Mouse (Mus musculus) neural tube, embryonic 15.5 days (tissue): ENCODE measurements around the gene Gm1113. TPM values are rescaled to one million over a fixed set of nuclear protein-coding genes. Genes with fewer than 3 reads are reported as not detected.

Experiments used
- ATAC-seq: fragments of 200-750 bp; cut with Nextera tagmentation; 2 replicates; pipeline ENCODE4 v1.8.0; 2017; ENCODE audit warnings: mild to moderate bottlenecking, moderate TSS enrichment, moderate library complexity; ENCODE audit not compliant: low FRiP score
- H3K27ac ChIP-seq: fragments of 300-500 bp; sonication (generic); replicated peaks from 2 replicates; pipeline ENCODE4 v1.5.1; 2015; ENCODE audit warnings: mild to moderate bottlenecking, inconsistent platforms
- H3K27me3 ChIP-seq: fragments of 300-500 bp; sonication (generic); replicated peaks from 2 replicates; pipeline ENCODE4 v1.6.1; 2015; ENCODE audit warnings: inconsistent platforms
- H3K36me3 ChIP-seq: fragments of 300-500 bp; sonication (generic); 2 replicates; pipeline ENCODE4 v1.6.1; 2015; ENCODE audit warnings: inconsistent platforms
- H3K4me1 ChIP-seq: fragments of 300-500 bp; sonication (generic); 2 replicates; pipeline ENCODE4 v1.6.1; 2015; ENCODE audit warnings: inconsistent platforms
- H3K4me2 ChIP-seq: fragments of 300-500 bp; sonication (generic); 2 replicates; pipeline ENCODE4 v1.6.1; 2015; ENCODE audit warnings: inconsistent platforms, mild to moderate bottlenecking, moderate library complexity
- H3K4me3 ChIP-seq: fragments of 300-500 bp; sonication (generic); replicated peaks from 2 replicates; pipeline ENCODE4 v1.5.1; 2015; ENCODE audit warnings: mild to moderate bottlenecking, inconsistent platforms
- H3K9ac ChIP-seq: fragments of 300-500 bp; sonication (generic); replicated peaks from 2 replicates; pipeline ENCODE4 v1.6.1; 2015; ENCODE audit warnings: mild to moderate bottlenecking, inconsistent platforms
- H3K9me3 ChIP-seq: fragments of 300-500 bp; sonication (generic); replicated peaks from 2 replicates; pipeline ENCODE4 v1.6.1; 2016; ENCODE audit warnings: inconsistent platforms
- WGBS: fragments of 180-500 bp; shearing (Covaris S2); methylation state at CpG from one replicate; pipeline ENCODE4 v1.1.7; 2015; ENCODE audit warnings: mixed read lengths; 5-methylcytosine and 5-hydroxymethylcytosine counted together
- polyA plus RNA-seq: library from polyadenylated mRNA; unstranded; fragments of >200 nt; fragmentation: Nextera tagmentation; extraction: Ambion mirVana; gene quantifications from 2 replicates; pipeline ENCODE4 v1.2.1, GENCODE M21; 2015

The Gm1113 gene
- polyA plus RNA-seq, 1 experiment from 2014 or later: not detected

- H3K9ac ChIP-seq: no peak overlapping the region
- no peaks in the 10 kb centered on the region for H3K9me3 ChIP-seq
- H3K4me1 ChIP-seq: no peaks in the 10 kb centered on the region
- ATAC-seq: no peak
- no peaks in the 10 kb centered on the region for H3K27me3 ChIP-seq
- WGBS: 78% methylated on average over 14 of the region's 14 CpGs
- H3K36me3 ChIP-seq: peaks cover 57% of the 10 kb centered on the region
- no peak overlapping the region for H3K4me2 ChIP-seq
- no peak overlapping the region for H3K4me3 ChIP-seq
- no peak overlapping the region for H3K27ac ChIP-seq
These were observed 25.2 kb upstream of the Gm1113 start for GRCm38 (mm10) chr9:35543099-35543860.

- H3K27ac ChIP-seq: no peak overlapping the region
- no peaks in the 10 kb centered on the region for H3K27me3 ChIP-seq
- H3K9me3 ChIP-seq: no peaks in the 10 kb centered on the region
- no peak overlapping the region for H3K4me3 ChIP-seq
- peaks cover 46% of the 10 kb centered on the region for H3K36me3 ChIP-seq
- no peak overlapping the region for H3K9ac ChIP-seq
- WGBS: 79% methylated on average over 6 of the region's 6 CpGs
- H3K4me2 ChIP-seq: no peak overlapping the region
- ATAC-seq: no peak
- no peaks in the 10 kb centered on the region for H3K4me1 ChIP-seq
These were observed 23.9 kb upstream of the Gm1113 start for GRCm38 (mm10) chr9:35541941-35542340.

- Histone ChIP-seq H3K27me3 (no peaks in the 10 kb centered on the region), H3K4me2 (no peak overlapping the region), H3K9me3 (no peaks in the 10 kb centered on the region), H3K27ac (no peak overlapping the region), H3K36me3 (peaks cover 41% of the 10 kb centered on the region), H3K4me1 (no peaks in the 10 kb centered on the region), H3K4me3 (no peak overlapping the region), H3K9ac (no peak overlapping the region)
- peak; percentile 73 for ATAC-seq
- WGBS: 9% methylated on average over 6 of the region's 6 CpGs
These were observed 23.4 kb upstream of the Gm1113 start for GRCm38 (mm10) chr9:35541488-35541887.

- WGBS: 91% methylated on average over 5 of the region's 5 CpGs
These were observed 23.0 kb upstream of the Gm1113 start for GRCm38 (mm10) chr9:35541024-35541423.

GRCm38 (mm10) chr9:35539001-35539750 lies 21.1 kb upstream of the Gm1113 start:
- Histone ChIP-seq H3K9me3 (no peaks in the 10 kb centered on the region), H3K27me3 (no peaks in the 10 kb centered on the region), H3K27ac (no peak overlapping the region), H3K36me3 (peaks cover 20% of the 10 kb centered on the region), H3K4me1 (no peaks in the 10 kb centered on the region), H3K4me2 (no peak overlapping the region), H3K4me3 (no peak overlapping the region), H3K9ac (no peak overlapping the region)
- 76% methylated on average over 13 of the region's 13 CpGs for WGBS
- no peak for ATAC-seq

More at GRCm38 (mm10) chr9:35541024-35541423, 23.0 kb upstream of the Gm1113 start:
- Histone ChIP-seq H3K27me3 (no peaks in the 10 kb centered on the region), H3K9me3 (no peaks in the 10 kb centered on the region), H3K4me1 (no peaks in the 10 kb centered on the region), H3K27ac (no peak overlapping the region), H3K9ac (no peak overlapping the region), H3K4me3 (no peak overlapping the region), H3K36me3 (peaks cover 37% of the 10 kb centered on the region), H3K4me2 (no peak overlapping the region)
- ATAC-seq: no peak

GRCm38 (mm10) chr9:35535876-35536275 lies 17.8 kb upstream of the Gm1113 start:
- no peak overlapping the region for H3K27ac ChIP-seq
- no peaks in the 10 kb centered on the region for H3K4me1 ChIP-seq
- H3K4me2 ChIP-seq: no peak overlapping the region
- 0 out of 2 replicates have a peak, but pooled peaks cover 5% of the 10 kb centered on the region for H3K36me3 ChIP-seq
- no peak for ATAC-seq
- H3K9ac ChIP-seq: no peak overlapping the region
- 79% methylated on average over 4 of the region's 4 CpGs for WGBS
- no peak overlapping the region for H3K4me3 ChIP-seq
- H3K27me3 ChIP-seq: no peaks in the 10 kb centered on the region
- no peaks in the 10 kb centered on the region for H3K9me3 ChIP-seq

- no peak overlapping the region for H3K27ac ChIP-seq
These were observed 17.0 kb upstream of the Gm1113 start for GRCm38 (mm10) chr9:35535110-35535509.

GRCm38 (mm10) chr9:35533266-35533665 lies 15.2 kb upstream of the Gm1113 start:
- ATAC-seq: no peak
- Histone ChIP-seq H3K36me3 (no peaks in the 10 kb centered on the region), H3K9ac (no peak overlapping the region), H3K4me1 (peaks cover 8% of the 10 kb centered on the region), H3K4me3 (no peak overlapping the region), H3K27ac (no peak overlapping the region), H3K9me3 (no peaks in the 10 kb centered on the region), H3K27me3 (no peaks in the 10 kb centered on the region), H3K4me2 (no peak overlapping the region)
- WGBS: 63% methylated on average over 9 of the region's 9 CpGs

More at GRCm38 (mm10) chr9:35535110-35535509, 17.0 kb upstream of the Gm1113 start:
- Histone ChIP-seq H3K4me2 (no peak overlapping the region), H3K9ac (no peak overlapping the region), H3K9me3 (no peaks in the 10 kb centered on the region), H3K36me3 (no peaks in the 10 kb centered on the region), H3K4me1 (no peaks in the 10 kb centered on the region), H3K27me3 (no peaks in the 10 kb centered on the region), H3K4me3 (no peak overlapping the region)
- WGBS: 7% methylated on average over 2 of the region's 2 CpGs
- peak; percentile 89 for ATAC-seq

- Histone ChIP-seq H3K9ac (no peak overlapping the region), H3K4me1 (peaks cover 8% of the 10 kb centered on the region), H3K4me3 (no peak overlapping the region), H3K4me2 (no peak overlapping the region), H3K27ac (0 out of 2 replicates have a peak overlapping the region, but pooled peaks have one; percentile 37), H3K27me3 (no peaks in the 10 kb centered on the region), H3K36me3 (no peaks in the 10 kb centered on the region), H3K9me3 (no peaks in the 10 kb centered on the region)
- ATAC-seq: no peak
- 19% methylated on average over 1 of the region's 1 CpGs for WGBS
These were observed 11.7 kb upstream of the Gm1113 start for GRCm38 (mm10) chr9:35529796-35530195.

- Histone ChIP-seq H3K4me2 (no peak overlapping the region), H3K27ac (peak overlapping the region; percentile 61), H3K9ac (no peak overlapping the region), H3K4me3 (no peak overlapping the region), H3K9me3 (no peaks in the 10 kb centered on the region), H3K4me1 (peaks cover 10% of the 10 kb centered on the region), H3K27me3 (no peaks in the 10 kb centered on the region), H3K36me3 (no peaks in the 10 kb centered on the region)
- peak; percentile 85 for ATAC-seq
- 51% methylated on average over 3 of the region's 3 CpGs for WGBS
These were observed 11.1 kb upstream of the Gm1113 start for GRCm38 (mm10) chr9:35529141-35529540.

- H3K4me2 ChIP-seq: peak overlapping the region; percentile 20
- peak; percentile 78 for ATAC-seq
- no peak overlapping the region for H3K4me3 ChIP-seq
- H3K4me1 ChIP-seq: peaks cover 14% of the 10 kb centered on the region
- H3K9me3 ChIP-seq: no peaks in the 10 kb centered on the region
- peak overlapping the region; percentile 58 for H3K27ac ChIP-seq
- no peaks in the 10 kb centered on the region for H3K27me3 ChIP-seq
- WGBS: 16% methylated on average over 7 of the region's 7 CpGs
- no peaks in the 10 kb centered on the region for H3K36me3 ChIP-seq
- no peak overlapping the region for H3K9ac ChIP-seq
These were observed 5.9 kb upstream of the Gm1113 start for GRCm38 (mm10) chr9:35523941-35524411.

- Histone ChIP-seq H3K27ac (peak overlapping the region; percentile 58), H3K9me3 (no peaks in the 10 kb centered on the region), H3K9ac (no peak overlapping the region), H3K4me1 (peaks cover 12% of the 10 kb centered on the region), H3K27me3 (no peaks in the 10 kb centered on the region), H3K4me2 (peak overlapping the region; percentile 20; the same call in 1 of the 2 replicates), H3K36me3 (no peaks in the 10 kb centered on the region), H3K4me3 (no peak overlapping the region)
- 17% methylated on average over 5 of the region's 5 CpGs for WGBS
- ATAC-seq: peak; percentile 78
These were observed 5.5 kb upstream of the Gm1113 start for GRCm38 (mm10) chr9:35523541-35523940.
